Mouse (Mus musculus) liver, postnatal 0 days (tissue): Measurements from ENCODE around the gene Chpf. TPM values are rescaled to one million over a fixed set of nuclear protein-coding genes. Genes with fewer than 3 reads are reported as not detected.

Experiments
- ATAC-seq: fragments of 200-750 bp; cut with Nextera tagmentation; 2 replicates; pipeline ENCODE4 v1.8.0; 2017; ENCODE audit warnings: mild to moderate bottlenecking, moderate library complexity
- DNase-seq: peaks from one replicate; pipeline ENCODE4 v3.0.0-alpha.2; 2016
- H3K27ac ChIP-seq: fragments of 300-500 bp; sonication (generic); 2 replicates; pipeline ENCODE4 v1.5.1; 2014; ENCODE audit warnings: antibody characterized with exemption, moderate library complexity, mild to moderate bottlenecking, low read depth
- H3K27me3 ChIP-seq: fragments of 300-500 bp; sonication (generic); 2 replicates; pipeline ENCODE4 v1.6.1; 2014; ENCODE audit warnings: low read length, control low read depth, mixed read lengths; ENCODE audit not compliant: insufficient read depth
- H3K36me3 ChIP-seq: fragments of 300-500 bp; sonication (generic); replicated peaks from 2 replicates; pipeline ENCODE4 v1.6.1; 2014; ENCODE audit warnings: mild to moderate bottlenecking, control low read depth, low read length, moderate library complexity, mixed read lengths; ENCODE audit not compliant: insufficient read depth
- H3K4me1 ChIP-seq: fragments of 300-500 bp; sonication (generic); 2 replicates; pipeline ENCODE4 v1.6.1; 2014; ENCODE audit warnings: antibody characterized with exemption, mild to moderate bottlenecking, control low read depth; ENCODE audit not compliant: insufficient read depth
- H3K4me2 ChIP-seq: fragments of 300-500 bp; sonication (generic); 2 replicates; pipeline ENCODE4 v1.6.1; 2014; ENCODE audit warnings: low read depth, mild to moderate bottlenecking, low read length, moderate library complexity, mixed read lengths
- H3K4me3 ChIP-seq: fragments of 300-500 bp; sonication (generic); 2 replicates; pipeline ENCODE4 v1.5.1; 2014; ENCODE audit warnings: low read depth, low read length
- H3K9ac ChIP-seq: fragments of 300-500 bp; sonication (generic); replicated peaks from 2 replicates; pipeline ENCODE4 v1.6.1; 2014; ENCODE audit warnings: mild to moderate bottlenecking, moderate library complexity
- H3K9me3 ChIP-seq: fragments of 300-500 bp; sonication (generic); 2 replicates; pipeline ENCODE4 v1.6.1; 2016; ENCODE audit warnings: mild to moderate bottlenecking, control low read depth, low read length, mixed read lengths
- CTCF ChIP-seq: sonication (generic); IDR thresholded peaks from 2 replicates; pipeline ENCODE4 v1.5.1; 2016; ENCODE audit warnings: antibody characterized with exemption, low read depth
- EP300 ChIP-seq: IDR thresholded peaks from 2 replicates; pipeline ENCODE4 v1.6.1; 2016; ENCODE audit warnings: antibody characterized with exemption, low read depth, mild to moderate bottlenecking
- WGBS: fragments of 180-500 bp; shearing (Covaris S2); extraction: QIAGEN DNeasy Blood & Tissue Kit; methylation state at CpG from one replicate; pipeline ENCODE4 v1.1.7; 2014; ENCODE audit not compliant: insufficient replicate concordance; 5-methylcytosine and 5-hydroxymethylcytosine counted together
- polyA plus RNA-seq: library from polyadenylated mRNA; unstranded; fragments of >200 nt; fragmentation: Nextera tagmentation; extraction: Ambion mirVana; gene quantifications from 2 replicates; pipeline ENCODE4 v1.2.1, GENCODE M21; 2015

Chpf gene
- 3.1 and 3.3 TPM in 2 replicates for polyA plus RNA-seq

DNA sequence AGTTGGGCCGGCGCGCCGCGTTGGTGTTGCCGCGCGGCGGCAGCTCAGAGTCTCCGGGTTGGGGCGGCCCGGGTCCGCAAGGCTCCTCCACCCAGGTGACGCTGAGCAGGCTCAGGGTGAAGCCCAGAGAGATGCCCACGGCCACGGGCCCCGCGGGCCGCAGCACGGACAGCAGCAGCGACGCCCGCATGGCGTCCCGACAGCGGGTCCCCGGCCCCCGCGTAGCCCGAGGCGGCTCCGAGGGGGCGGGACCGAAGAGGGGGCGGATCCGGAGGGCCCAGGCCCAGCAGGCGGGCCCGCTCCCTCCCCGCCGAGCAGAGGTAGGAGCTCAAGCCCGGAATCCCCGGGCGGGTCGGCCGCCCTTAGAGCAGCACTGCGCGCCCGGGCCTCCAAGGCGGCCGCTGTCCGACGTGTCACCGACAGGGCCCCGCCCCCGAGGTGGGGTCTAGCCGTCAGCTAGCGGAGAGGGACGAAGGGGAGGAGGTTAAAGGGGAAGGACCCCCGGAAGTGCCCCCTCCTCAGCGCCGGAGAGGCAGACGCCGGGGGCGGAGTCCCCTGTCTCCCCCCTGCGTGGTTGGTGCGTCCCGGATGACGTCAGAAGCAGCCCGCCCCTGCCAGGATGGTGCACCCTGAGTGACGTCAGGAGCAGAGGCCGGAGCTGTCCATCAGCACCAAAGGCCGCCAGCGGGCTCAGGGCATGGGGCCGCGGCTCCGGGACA lies at the start of gene Chpf, which contains the start of gene Tmem198:
Chpf (minus strand) TSS at position 392 of the 719 bp plus-strand sequence.
Tmem198 (plus strand) TSS at position 617 of the 719 bp plus-strand sequence.
- H3K36me3 ChIP-seq = 0 out of 2 replicates have a peak, but pooled peaks cover 6% of the 10 kb centered on the region
- TF ChIP-seq CTCF (no peak), EP300 (no peak)
- 2% methylated on average over 59 of the region's 76 CpGs for WGBS
- H3K9ac ChIP-seq = peak within 1 kb of the TSS; percentile 65
- ATAC-seq (peak; percentile 87), DNase-seq (peak; percentile 93)
- peaks cover 60% of the 10 kb centered on the region for H3K27me3 ChIP-seq
- H3K27ac ChIP-seq = peak within 1 kb of the TSS; percentile 63
- H3K4me1 ChIP-seq = peaks cover 22% of the 10 kb centered on the region
- H3K4me2 ChIP-seq = peak within 1 kb of the TSS; percentile 96
- no peaks in the 10 kb centered on the region for H3K9me3 ChIP-seq
- peak within 1 kb of the TSS; percentile 66 for H3K4me3 ChIP-seq

- H3K36me3 ChIP-seq = peaks cover 14% of the 10 kb centered on the region; the same call in 1 of the 2 replicates
- peaks cover 9% of the 10 kb centered on the region for H3K4me1 ChIP-seq
- no peak overlapping the region for H3K27ac ChIP-seq
- ATAC-seq = no peak
- H3K4me3 ChIP-seq = no peak overlapping the region
- H3K27me3 ChIP-seq = no peaks in the 10 kb centered on the region
- no peaks in the 10 kb centered on the region for H3K9me3 ChIP-seq
- TF ChIP-seq CTCF = no peak
- TF ChIP-seq EP300 = no peak
- 57% methylated on average over 7 of the region's 7 CpGs for WGBS
- H3K9ac ChIP-seq = no peak overlapping the region
- H3K4me2 ChIP-seq = no peak overlapping the region
- peak; percentile 49 for DNase-seq
These were observed 45.6 kb upstream of the Chpf start for GRCm38 (mm10) chr1:75524679-75525078.

DNA sequence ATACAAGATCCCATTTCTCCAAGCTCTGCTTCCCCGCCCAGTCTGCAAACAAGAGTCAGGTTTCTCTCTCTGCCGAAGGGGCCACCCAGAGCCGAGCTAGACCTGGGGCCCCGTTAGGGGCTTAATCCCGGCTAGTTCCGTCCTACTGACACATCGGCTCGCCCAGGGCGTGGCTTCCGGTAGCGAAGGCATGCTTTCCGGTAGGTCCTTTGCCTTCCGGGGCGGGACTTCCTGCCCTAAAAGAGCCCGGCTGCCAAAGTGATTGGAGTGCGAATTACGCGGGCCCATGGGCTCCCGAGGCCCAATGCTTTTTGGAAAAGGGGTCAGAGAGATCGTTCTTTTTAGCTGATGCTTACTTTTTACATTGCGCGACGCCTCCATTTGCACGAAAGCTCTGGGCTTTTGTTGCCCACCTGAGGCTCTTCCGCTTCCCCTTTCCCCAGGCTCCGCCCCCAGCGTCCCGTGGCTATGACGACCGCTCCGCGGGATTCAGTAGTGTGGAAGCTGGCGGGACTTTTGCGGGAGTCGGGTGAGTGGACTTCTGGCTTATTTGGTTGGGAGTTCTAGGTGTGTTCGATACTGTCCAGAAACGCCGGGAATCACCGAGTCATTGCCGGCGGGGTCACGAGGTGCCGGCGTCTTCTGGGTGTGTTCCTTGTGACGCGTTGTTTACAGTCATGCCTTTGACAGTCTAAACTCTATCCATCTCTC lies 42.4 kb upstream of the Chpf start, which contains the start of gene Stk11ip:
Stk11ip (plus strand) TSS at position 209 of the 711 bp plus-strand sequence.
- TF ChIP-seq EP300 (peak; percentile 65), CTCF (no peak)
- WGBS = under 1% methylated on average over 46 of the region's 46 CpGs

DNA sequence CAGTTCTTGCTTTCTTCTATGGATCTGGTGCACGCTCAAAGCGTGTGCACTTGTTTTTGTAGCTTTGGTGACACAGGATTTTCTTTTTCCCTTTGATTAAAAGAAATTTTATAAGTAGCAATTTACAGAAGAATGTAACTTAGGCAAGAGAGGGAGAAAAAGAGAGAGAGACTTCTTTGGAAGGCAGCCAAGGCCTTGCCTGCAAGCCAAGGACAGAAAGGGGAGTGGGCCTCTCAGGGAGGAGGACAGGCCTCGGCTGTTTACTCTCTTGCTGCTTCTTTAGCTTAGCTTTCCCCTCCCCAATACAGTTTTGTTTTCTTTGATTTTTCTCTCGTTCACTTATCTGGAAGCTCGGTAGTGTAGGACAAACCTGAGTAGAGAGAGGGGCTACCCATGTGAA lies 40.5 kb upstream of the Chpf start:
- WGBS = 67% methylated on average over 5 of the region's 5 CpGs
- no peak overlapping the region for H3K4me3 ChIP-seq
- no peaks in the 10 kb centered on the region for H3K27me3 ChIP-seq
- no peak overlapping the region for H3K27ac ChIP-seq
- ATAC-seq (no peak), DNase-seq (no peak)
- no peaks in the 10 kb centered on the region for H3K36me3 ChIP-seq
- no peaks in the 10 kb centered on the region for H3K9me3 ChIP-seq
- no peak overlapping the region for H3K9ac ChIP-seq
- H3K4me1 ChIP-seq = peaks cover 9% of the 10 kb centered on the region
- TF ChIP-seq CTCF = no peak
- no peak overlapping the region for H3K4me2 ChIP-seq

More for the DNA sequence above, 42.4 kb upstream of the Chpf start, which contains the start of gene Stk11ip:
- Histone ChIP-seq H3K4me2 (peak within 1 kb of the TSS; percentile 83), H3K27me3 (no peaks in the 10 kb centered on the region), H3K4me3 (peak within 1 kb of the TSS; percentile 81), H3K4me1 (peaks cover 9% of the 10 kb centered on the region), H3K36me3 (0 out of 2 replicates have a peak, but pooled peaks cover under 1% of the 10 kb centered on the region), H3K9ac (peak within 1 kb of the TSS; percentile 81), H3K9me3 (no peaks in the 10 kb centered on the region), H3K27ac (peak within 1 kb of the TSS; percentile 93)
- peak; percentile 98 for ATAC-seq
- peak; percentile 95 for DNase-seq

DNA sequence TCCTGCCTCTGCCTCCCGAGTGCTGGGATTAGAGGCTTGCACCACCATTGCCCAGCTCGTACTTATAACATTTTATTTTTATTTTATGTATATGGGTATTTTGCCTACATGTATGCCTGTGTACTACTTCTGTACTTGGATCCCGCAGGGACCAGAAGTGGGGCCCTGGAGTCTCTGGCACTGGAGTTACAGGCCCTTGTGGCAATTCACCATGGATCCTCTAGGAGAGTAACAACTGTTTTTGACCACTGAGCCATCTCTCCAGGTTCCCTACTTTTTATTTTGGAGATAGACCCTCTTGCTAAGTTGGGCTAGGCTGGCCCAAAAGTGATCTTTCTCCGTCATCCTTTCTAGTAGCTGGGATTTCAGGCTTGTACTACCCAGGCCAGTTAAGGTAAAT lies 39.3 kb upstream of the Chpf start:
- Histone ChIP-seq H3K4me2 (no peak overlapping the region), H3K9ac (no peak overlapping the region), H3K27me3 (no peaks in the 10 kb centered on the region), H3K36me3 (no peaks in the 10 kb centered on the region), H3K9me3 (no peaks in the 10 kb centered on the region), H3K4me3 (no peak overlapping the region), H3K4me1 (peaks cover 9% of the 10 kb centered on the region), H3K27ac (no peak overlapping the region)
- WGBS = 76% methylated on average over 4 of the region's 4 CpGs
- ATAC-seq (no peak), DNase-seq (no peak)
- no peak for TF ChIP-seq EP300
- TF ChIP-seq CTCF = no peak

DNA sequence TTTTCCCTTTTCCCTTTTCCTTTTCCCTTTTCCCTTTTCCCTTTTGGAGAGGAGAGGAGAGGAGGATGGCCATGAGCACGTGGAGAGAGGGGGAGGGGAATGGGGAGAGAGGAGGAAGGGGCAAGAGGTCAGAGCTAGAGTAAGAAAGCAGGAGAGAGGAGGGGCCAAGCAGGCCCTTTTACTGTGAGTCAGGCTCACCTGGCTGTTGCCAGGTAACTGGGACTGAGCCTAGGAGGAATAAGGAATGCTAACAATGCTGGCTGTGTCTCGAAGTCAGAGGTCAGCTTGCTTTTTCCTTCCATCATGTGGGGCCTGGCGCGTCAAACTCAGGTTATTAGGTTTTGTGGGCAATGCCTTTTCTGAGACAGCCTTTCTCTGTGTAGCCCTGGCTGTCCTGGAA lies 38.9 kb upstream of the Chpf start:
- 66% methylated on average over 4 of the region's 4 CpGs for WGBS
- no peaks in the 10 kb centered on the region for H3K9me3 ChIP-seq
- H3K4me1 ChIP-seq = peaks cover 9% of the 10 kb centered on the region
- H3K4me3 ChIP-seq = no peak overlapping the region
- no peak overlapping the region for H3K4me2 ChIP-seq
- no peaks in the 10 kb centered on the region for H3K36me3 ChIP-seq
- ATAC-seq (no peak), DNase-seq (no peak)
- TF ChIP-seq CTCF = no peak
- no peak for TF ChIP-seq EP300
- H3K27me3 ChIP-seq = no peaks in the 10 kb centered on the region
- no peak overlapping the region for H3K27ac ChIP-seq
- no peak overlapping the region for H3K9ac ChIP-seq
